Mouse (Mus musculus) kidney, adult 2 months (tissue): Measurements from ENCODE around the gene Krtap6-1.

Experiments
- CTCF ChIP-seq: fragments of 200-500 bp; conservative IDR thresholded peaks from 2 replicates; pipeline ENCODE4 v1.5.1; 2011; ENCODE audit warnings: low read depth, mild to moderate bottlenecking, control low read depth, low read length, moderate library complexity, mixed read lengths; ENCODE audit not compliant: insufficient read depth, insufficient read length
- POLR2A ChIP-seq: fragments of 200-500 bp; IDR thresholded peaks from one replicate; pipeline ENCODE4 v1.6.1; 2011; ENCODE audit warnings: low read depth, low read length, control low read depth

DNA sequence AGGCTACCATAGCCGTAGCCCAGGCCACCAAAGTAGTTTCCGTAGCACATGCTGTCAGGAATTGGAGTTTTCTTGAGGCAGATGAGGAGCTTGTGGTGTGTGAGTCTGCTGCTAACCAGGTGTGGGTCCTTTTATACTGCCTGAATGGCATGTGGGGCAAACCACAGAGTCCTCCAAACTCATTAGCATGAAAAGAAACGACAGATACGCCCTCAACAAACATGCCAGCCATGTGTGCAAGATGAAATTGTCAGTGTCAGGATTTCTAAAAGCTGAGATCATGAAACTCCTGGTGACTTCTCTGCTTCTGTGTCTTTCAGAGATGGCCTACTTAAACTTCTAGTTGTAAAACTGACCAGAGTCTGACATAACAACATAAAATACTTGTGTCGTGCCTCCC is 20.8 kb upstream of the Krtap6-1 start, which contains the start of gene Krtap22-2:
- no peak for TF ChIP-seq POLR2A
- TF ChIP-seq CTCF = no peak
